Mouse (Mus musculus) lung, postnatal 0 days (tissue): Measurements from ENCODE around the gene Kifc1.
A peak's percentile ranks its signal among the peaks of the same experiment; 100 is the strongest.
"Not testable (repeated sequence)": the region's sequence is repeated elsewhere in the genome, so short reads cannot be mapped to it uniquely, and the experiment has no call there.

Experiments
- CTCF ChIP-seq: IDR thresholded peaks from 2 replicates; pipeline ENCODE4 v1.5.1; 2016; ENCODE audit warnings: antibody characterized with exemption, mild to moderate bottlenecking
- EP300 ChIP-seq: IDR thresholded peaks from 2 replicates; pipeline ENCODE4 v1.6.1; 2016; ENCODE audit warnings: antibody characterized with exemption, mild to moderate bottlenecking, control low read depth

DNA sequence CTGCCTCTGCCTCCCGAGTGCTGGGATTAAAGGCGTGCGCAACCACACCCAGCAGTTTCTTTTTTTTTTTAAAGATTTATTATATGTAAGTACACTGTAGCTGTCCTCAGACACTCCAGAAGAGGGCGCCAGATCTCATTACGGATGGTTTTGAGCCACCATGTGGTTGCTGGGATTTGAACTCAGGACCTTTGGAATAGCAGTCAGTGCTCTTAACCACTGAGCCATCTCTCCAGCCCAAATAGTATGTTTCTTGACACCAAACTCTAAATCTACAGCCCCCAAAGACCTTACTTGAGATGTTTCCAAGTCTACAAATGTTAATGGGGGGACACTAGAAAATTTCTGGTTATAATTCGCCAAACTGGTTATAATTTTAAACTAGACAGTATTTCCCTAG, 1.4 kb upstream of the Kifc1 start:
- 0 out of 2 replicates have a peak, but pooled peaks have one; percentile 3 for TF ChIP-seq CTCF
- TF ChIP-seq EP300: not testable (repeated sequence)
